Mouse (Mus musculus): ENCODE results near the gene Vpreb2. TPM values are rescaled to one million over a fixed set of nuclear protein-coding genes. Genes with fewer than 3 reads are reported as not detected.
"Not testable (repeated sequence)": the region's sequence is repeated elsewhere in the genome, so short reads cannot be mapped to it uniquely, and the experiment has no call there.

The Vpreb2 gene
- polyA plus RNA-seq, 1 experiment from 2014 or later, result 0.30 TPM

- H3K4me2 ChIP-seq (replicated peaks; ENCODE audit: low read depth, low read length), result no peak overlapping the region
These were observed 26.9 kb downstream of the Vpreb2 start for GRCm38 (mm10) chr16:18007083-18007482.

DNA sequence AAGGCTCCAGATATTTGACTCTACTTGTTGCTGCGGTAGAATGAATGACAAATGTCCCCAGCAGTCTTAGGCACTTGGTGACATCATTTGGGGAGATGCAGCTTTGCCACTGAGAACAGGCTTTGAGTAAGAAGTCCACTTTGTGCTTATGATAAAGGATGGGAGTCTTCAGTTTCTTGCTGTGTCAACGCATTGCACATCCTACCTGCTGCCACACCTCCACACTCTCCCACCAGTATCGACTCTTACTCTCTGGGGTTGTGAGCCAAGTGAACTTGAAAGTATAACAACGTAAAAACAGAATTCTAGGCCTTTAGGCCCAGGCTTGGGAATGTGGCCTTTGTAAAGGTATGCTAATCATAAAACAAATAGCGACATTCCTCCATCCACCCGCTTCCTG is 30.9 kb downstream of the Vpreb2 start:
- H3K4me3 ChIP-seq (ENCODE audit: low read depth, low read length), result no peak overlapping the region
- no peak overlapping the region for H3K27ac ChIP-seq (ENCODE audit: low read length)
- no peaks in the 10 kb centered on the region for H3K36me3 ChIP-seq (ENCODE audit: insufficient read depth, low read length)
- DNase-seq (ENCODE audit: low spot score) (no peak), ATAC-seq (no peak)
- no peaks in the 10 kb centered on the region for H3K4me1 ChIP-seq (ENCODE audit: insufficient read depth, low read depth, low read length)
- 58% methylated on average over 6 of the region's 6 CpGs for WGBS
- H3K9me3 ChIP-seq (ENCODE audit: low read length), result no peaks in the 10 kb centered on the region
- TF ChIP-seq EP300 (IDR thresholded peaks at IDR 0.05) (no peak), CTCF (IDR thresholded peaks at IDR 0.05) (no peak)
- no peaks in the 10 kb centered on the region for H3K27me3 ChIP-seq (replicated peaks; ENCODE audit: insufficient read depth, low read length)
- no peak overlapping the region for H3K4me2 ChIP-seq (replicated peaks; ENCODE audit: low read depth, low read length)
- no peak overlapping the region for H3K9ac ChIP-seq (replicated peaks; ENCODE audit: low read depth)

More at GRCm38 (mm10) chr16:18007083-18007482, 26.9 kb downstream of the Vpreb2 start:
- H3K4me1 ChIP-seq (ENCODE audit: insufficient read depth, low read depth, low read length), result no peaks in the 10 kb centered on the region
- TF ChIP-seq CTCF (IDR thresholded peaks at IDR 0.05) (no peak), EP300 (IDR thresholded peaks at IDR 0.05) (no peak)
- no peaks in the 10 kb centered on the region for H3K27me3 ChIP-seq (replicated peaks; ENCODE audit: insufficient read depth, low read length)
- 42% methylated on average over 4 of the region's 4 CpGs for WGBS
- no peaks in the 10 kb centered on the region for H3K36me3 ChIP-seq (ENCODE audit: insufficient read depth, low read length)
- H3K27ac ChIP-seq (ENCODE audit: low read length), result no peak overlapping the region
- ATAC-seq (no peak), DNase-seq (ENCODE audit: low spot score) (no peak)
- H3K9me3 ChIP-seq (ENCODE audit: low read length), result no peaks in the 10 kb centered on the region
- no peak overlapping the region for H3K4me3 ChIP-seq (ENCODE audit: low read depth, low read length)
- no peak overlapping the region for H3K9ac ChIP-seq (replicated peaks; ENCODE audit: low read depth)

DNA sequence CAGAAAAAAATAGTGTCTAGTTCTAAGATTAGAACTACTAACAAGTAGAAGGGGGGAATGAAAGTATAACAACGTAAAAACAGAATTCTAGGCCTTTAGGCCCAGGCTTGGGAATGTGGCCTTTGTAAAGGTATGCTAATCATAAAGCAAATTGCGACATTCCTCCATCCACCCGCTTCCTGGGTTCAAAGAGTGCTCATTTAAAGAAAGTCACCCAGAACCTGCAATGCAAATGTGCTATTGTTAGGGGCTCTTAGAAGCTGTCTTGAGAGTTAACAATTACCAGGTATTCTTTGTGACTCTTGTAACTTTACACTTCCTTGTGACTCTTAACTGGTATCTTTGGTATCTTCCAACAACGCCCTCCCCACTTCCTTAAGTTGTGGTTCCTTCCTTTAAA is 36.3 kb downstream of the Vpreb2 start:
- H3K9me3 ChIP-seq (ENCODE audit: low read length); H3K27me3 ChIP-seq (replicated peaks; ENCODE audit: insufficient read depth, low read length); DNase-seq (ENCODE audit: low spot score); H3K27ac ChIP-seq (ENCODE audit: low read length); H3K4me3 ChIP-seq (ENCODE audit: low read depth, low read length); H3K4me1 ChIP-seq (ENCODE audit: insufficient read depth, low read depth, low read length); H3K36me3 ChIP-seq (ENCODE audit: insufficient read depth, low read length); H3K9ac ChIP-seq (replicated peaks; ENCODE audit: low read depth); H3K4me2 ChIP-seq (replicated peaks; ENCODE audit: low read depth, low read length); ATAC-seq: not testable (repeated sequence)
- WGBS, result 66% methylated on average over 3 of the region's 4 CpGs

GRCm38 (mm10) chr16:18022780-18023557 is 42.7 kb downstream of the Vpreb2 start:
- Histone ChIP-seq H3K9ac (replicated peaks; ENCODE audit: low read depth) (no peak overlapping the region), H3K36me3 (ENCODE audit: insufficient read depth, low read length) (no peaks in the 10 kb centered on the region), H3K9me3 (ENCODE audit: low read length) (no peaks in the 10 kb centered on the region), H3K27ac (ENCODE audit: low read length) (no peak overlapping the region), H3K4me2 (replicated peaks; ENCODE audit: low read depth, low read length) (no peak overlapping the region), H3K4me1 (ENCODE audit: insufficient read depth, low read depth, low read length) (no peaks in the 10 kb centered on the region), H3K4me3 (ENCODE audit: low read depth, low read length) (no peak overlapping the region), H3K27me3 (replicated peaks; ENCODE audit: insufficient read depth, low read length) (no peaks in the 10 kb centered on the region)
- TF ChIP-seq EP300 (IDR thresholded peaks at IDR 0.05) (no peak), CTCF (IDR thresholded peaks at IDR 0.05) (no peak)
- ATAC-seq (no peak), DNase-seq (ENCODE audit: low spot score) (no peak)
- 56% methylated on average over 8 of the region's 8 CpGs for WGBS

DNA sequence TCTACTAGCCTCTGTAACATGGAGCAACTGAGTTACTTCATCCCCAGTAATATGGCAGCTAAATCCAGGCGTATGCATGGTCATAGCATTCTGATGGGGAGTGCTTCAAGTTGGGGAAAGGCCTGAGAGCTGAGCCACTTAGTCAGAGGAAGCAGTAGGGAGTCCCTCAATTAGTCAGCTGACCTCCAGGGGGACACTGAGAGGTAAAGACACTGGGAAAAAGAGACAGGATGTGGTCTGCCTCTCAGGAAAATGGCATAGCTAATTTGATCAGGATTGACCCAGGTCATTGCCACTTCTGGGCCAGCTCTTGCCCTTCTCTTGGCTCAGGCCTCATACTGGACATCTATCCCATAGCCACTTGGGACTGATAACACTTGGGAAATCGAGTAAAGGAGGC is 47.1 kb downstream of the Vpreb2 start:
- Histone ChIP-seq H3K4me3 (ENCODE audit: low read depth, low read length) (no peak overlapping the region), H3K9ac (replicated peaks; ENCODE audit: low read depth) (no peak overlapping the region), H3K36me3 (ENCODE audit: insufficient read depth, low read length) (no peaks in the 10 kb centered on the region), H3K27me3 (replicated peaks; ENCODE audit: insufficient read depth, low read length) (no peaks in the 10 kb centered on the region), H3K27ac (ENCODE audit: low read length) (no peak overlapping the region), H3K4me2 (replicated peaks; ENCODE audit: low read depth, low read length) (no peak overlapping the region), H3K9me3 (ENCODE audit: low read length) (no peaks in the 10 kb centered on the region), H3K4me1 (ENCODE audit: insufficient read depth, low read depth, low read length) (no peaks in the 10 kb centered on the region)
- ATAC-seq (no peak), DNase-seq (ENCODE audit: low spot score) (no peak)
- WGBS, result 50% methylated on average over 2 of the region's 2 CpGs
- TF ChIP-seq EP300 (IDR thresholded peaks at IDR 0.05) (no peak), CTCF (IDR thresholded peaks at IDR 0.05) (no peak)

Other genes starting within 250 kb of the Vpreb2 start
- 23.0 and 24.0 TPM in 2 replicates for gene Med15, start 247.5 kb upstream of the Vpreb2 start, polyA plus RNA-seq (2015; fragmentation: Nextera tagmentation; extraction: Ambion mirVana)
- gene Klhl22, start 220.8 kb upstream of the Vpreb2 start, polyA plus RNA-seq (2015; fragmentation: Nextera tagmentation; extraction: Ambion mirVana), result 25.4 and 29.8 TPM in 2 replicates
- 18.5 and 20.4 TPM in 2 replicates for gene Scarf2, start 183.1 kb upstream of the Vpreb2 start, polyA plus RNA-seq (2015; fragmentation: Nextera tagmentation; extraction: Ambion mirVana)
- gene B830017H08Rik, start 147.3 kb upstream of the Vpreb2 start, polyA plus RNA-seq (2015; fragmentation: Nextera tagmentation; extraction: Ambion mirVana), result not detected in 2 replicates
- 1.8 TPM in 2 replicates for gene Car15, start 142.1 kb upstream of the Vpreb2 start, polyA plus RNA-seq (2015; fragmentation: Nextera tagmentation; extraction: Ambion mirVana)
- gene Gm20518, start 88.8 kb upstream of the Vpreb2 start, polyA plus RNA-seq (2015; fragmentation: Nextera tagmentation; extraction: Ambion mirVana), result 0.11 and 0.18 TPM in 2 replicates
- gene Tssk1, start 86.2 kb upstream of the Vpreb2 start, polyA plus RNA-seq (2015; fragmentation: Nextera tagmentation; extraction: Ambion mirVana), result not detected in 2 replicates
- gene Dgcr2, start 81.9 kb upstream of the Vpreb2 start, polyA plus RNA-seq (2015; fragmentation: Nextera tagmentation; extraction: Ambion mirVana), result 47.3 and 49.2 TPM in 2 replicates
- gene Tssk2, start 81.8 kb upstream of the Vpreb2 start, polyA plus RNA-seq (2015; fragmentation: Nextera tagmentation; extraction: Ambion mirVana), result not detected in 2 replicates
- gene Ess2, start 69.1 kb upstream of the Vpreb2 start, polyA plus RNA-seq (2015; fragmentation: Nextera tagmentation; extraction: Ambion mirVana), result 21.8 and 22.6 TPM in 2 replicates
- gene Gsc2, start 65.4 kb upstream of the Vpreb2 start, polyA plus RNA-seq (2015; fragmentation: Nextera tagmentation; extraction: Ambion mirVana), result not detected in 2 replicates
- 87.3 and 94.0 TPM in 2 replicates for gene Slc25a1, start 52.2 kb upstream of the Vpreb2 start, polyA plus RNA-seq (2015; fragmentation: Nextera tagmentation; extraction: Ambion mirVana)
- gene Dgcr6, start 72.4 kb downstream of the Vpreb2 start, polyA plus RNA-seq (2015; fragmentation: Nextera tagmentation; extraction: Ambion mirVana), result 78.6 and 87.2 TPM in 2 replicates
- gene Prodh, start 109.8 kb downstream of the Vpreb2 start, polyA plus RNA-seq (2015; fragmentation: Nextera tagmentation; extraction: Ambion mirVana), result 10.6 and 11.0 TPM in 2 replicates
- 0.17 and 0.23 TPM in 2 replicates for gene Rtn4r, start 147.2 kb downstream of the Vpreb2 start, polyA plus RNA-seq (2015; fragmentation: Nextera tagmentation; extraction: Ambion mirVana)
- gene Ccdc188, start 237.5 kb downstream of the Vpreb2 start, polyA plus RNA-seq (2015; fragmentation: Nextera tagmentation; extraction: Ambion mirVana), result not detected in 2 replicates

All from lung, postnatal 0 days (tissue).